Mouse (Mus musculus) myocyte (in vitro differentiated cells): ENCODE measurements around the gene Tor3a. TPM values are rescaled to one million over a fixed set of nuclear protein-coding genes. Genes with fewer than 3 reads are reported as not detected.

Experiments used
- H3K27me3 ChIP-seq: one replicate; pipeline ENCODE4 v1.6.1; 2011; ENCODE audit not compliant: control insufficient read depth, insufficient read depth, insufficient read length
- H3K36me3 ChIP-seq: one replicate; pipeline ENCODE4 v1.6.1; 2011; ENCODE audit not compliant: control insufficient read depth, insufficient read depth
- H3K4me2 ChIP-seq: one replicate; pipeline ENCODE4 v1.6.1; 2011; ENCODE audit warnings: low read depth, control low read depth
- H3K4me3 ChIP-seq: one replicate; pipeline ENCODE4 v1.5.1; 2011; ENCODE audit warnings: mild to moderate bottlenecking, control low read depth, moderate library complexity
- H3K79me2 ChIP-seq: one replicate; pipeline ENCODE4 v1.6.1; 2011; ENCODE audit not compliant: control insufficient read depth, insufficient read depth
- H3ac ChIP-seq: one replicate; pipeline ENCODE4 v1.6.1; 2011; ENCODE audit not compliant: control insufficient read depth, insufficient read length
- CEBPB ChIP-seq: IDR thresholded peaks from 2 replicates; pipeline ENCODE4 v1.6.1; 2011; ENCODE audit warnings: mild to moderate bottlenecking, moderate library complexity; ENCODE audit not compliant: poor library complexity, insufficient read depth, severe bottlenecking
- E2F4 ChIP-seq: IDR thresholded peaks from one replicate; pipeline ENCODE4 v1.6.1; 2011; ENCODE audit warnings: mild to moderate bottlenecking, control low read depth, moderate library complexity; ENCODE audit not compliant: insufficient read depth
- MAX ChIP-seq: IDR thresholded peaks from one replicate; pipeline ENCODE4 v1.6.1; 2011; ENCODE audit warnings: low read depth, mild to moderate bottlenecking, control low read depth
- MYOD1 ChIP-seq, 3 experiments: IDR thresholded peaks; one replicate each; pipeline ENCODE4 v1.6.1; 2011; ENCODE audit warnings: control low read depth in 2 of 3, low read depth in 2 of 3, mild to moderate bottlenecking in 2 of 3, moderate library complexity in 1 of 3; ENCODE audit not compliant: insufficient read length in 2 of 3, control insufficient read depth in 1 of 3
- MYOG ChIP-seq, 3 experiments: IDR thresholded peaks; one replicate each; pipeline ENCODE4 v1.6.1; 2011; ENCODE audit warnings: control low read depth in 2 of 3, low read depth in 2 of 3, mild to moderate bottlenecking in 2 of 3; ENCODE audit not compliant: insufficient read length in 2 of 3, control insufficient read depth in 1 of 3, insufficient read depth in 1 of 3
- POLR2A ChIP-seq: IDR thresholded peaks from one replicate; pipeline ENCODE4 v1.6.1; 2011; ENCODE audit warnings: low read depth, mild to moderate bottlenecking, control low read depth, moderate library complexity; ENCODE audit not compliant: insufficient read length
- POLR2AphosphoS2 ChIP-seq: IDR thresholded peaks from one replicate; pipeline ENCODE4 v1.6.1; 2011; ENCODE audit warnings: low read depth, control low read depth; ENCODE audit not compliant: insufficient read length
- REST ChIP-seq: IDR thresholded peaks from one replicate; pipeline ENCODE4 v1.6.1; 2011; ENCODE audit warnings: mild to moderate bottlenecking, control low read depth, moderate library complexity; ENCODE audit not compliant: insufficient read depth, insufficient read length
- SRF ChIP-seq: IDR thresholded peaks from one replicate; pipeline ENCODE4 v1.6.1; 2011; ENCODE audit warnings: low read depth; ENCODE audit not compliant: control insufficient read depth, insufficient read length
- TCF12 ChIP-seq: IDR thresholded peaks from one replicate; pipeline ENCODE4 v1.6.1; 2011; ENCODE audit warnings: mild to moderate bottlenecking, control low read depth; ENCODE audit not compliant: poor library complexity, insufficient read depth, severe bottlenecking
- TCF3 ChIP-seq: IDR thresholded peaks from one replicate; pipeline ENCODE4 v1.6.1; 2011; ENCODE audit warnings: low read depth, control low read depth; ENCODE audit not compliant: insufficient read length
- USF1 ChIP-seq: IDR thresholded peaks from one replicate; pipeline ENCODE4 v1.6.1; 2011; ENCODE audit warnings: low read depth, mild to moderate bottlenecking, control low read depth, moderate library complexity
- polyA plus RNA-seq: library from polyadenylated mRNA; unstranded; fragments of >200 nt; fragmentation: generic; extraction: Trizol; gene quantifications from one replicate; pipeline ENCODE4 v1.2.1, GENCODE M21; 2012; ENCODE audit warnings: missing spikeins

Tor3a gene
- polyA plus RNA-seq, 1 experiment = 45.9 TPM

- no peak for TF ChIP-seq MYOD1 (IDR thresholded peaks at IDR 0.05; ENCODE audit: control insufficient read depth in 1 of 3, insufficient read length in 2 of 3, low read depth in 2 of 3)
- TF ChIP-seq POLR2A = no peak
- TF ChIP-seq REST = no peak
- no peak for TF ChIP-seq USF1
- no peak for TF ChIP-seq SRF
- no peak for TF ChIP-seq E2F4
- TF ChIP-seq TCF3 = no peak
- TF ChIP-seq MYOG (IDR thresholded peaks at IDR 0.05; ENCODE audit: control insufficient read depth in 1 of 3, insufficient read depth in 1 of 3, insufficient read length in 2 of 3, low read depth in 2 of 3) = no peak
- TF ChIP-seq TCF12 = no peak
- TF ChIP-seq CEBPB = no peak
- no peak for TF ChIP-seq MAX
- no peak for TF ChIP-seq POLR2AphosphoS2
- H3K27me3 ChIP-seq = no peaks in the 10 kb centered on the region
- H3K79me2 ChIP-seq = peaks cover 5% of the 10 kb centered on the region
- H3K4me2 ChIP-seq = peak overlapping the region; percentile 94
- peak overlapping the region; percentile 90 for H3K4me3 ChIP-seq
- peak overlapping the region; percentile 42 for H3ac ChIP-seq
- peaks cover 12% of the 10 kb centered on the region for H3K36me3 ChIP-seq
These were observed 1.3 kb downstream of the Tor3a start for GRCm38 (mm10) chr1:156672720-156673475.

GRCm38 (mm10) chr1:156671921-156672320 is 2.2 kb downstream of the Tor3a start:
- Histone ChIP-seq H3K79me2 (peaks cover 5% of the 10 kb centered on the region), H3K4me2 (peak overlapping the region; percentile 31), H3K36me3 (peaks cover 12% of the 10 kb centered on the region), H3K4me3 (peak overlapping the region; percentile 90), H3ac (no peak overlapping the region), H3K27me3 (no peaks in the 10 kb centered on the region)
- TF ChIP-seq MYOG (IDR thresholded peaks at IDR 0.05; ENCODE audit: control insufficient read depth in 1 of 3, insufficient read depth in 1 of 3, insufficient read length in 2 of 3, low read depth in 2 of 3) (no peak), SRF (no peak), CEBPB (no peak), TCF3 (no peak), POLR2A (no peak), MAX (no peak), TCF12 (no peak), E2F4 (no peak), MYOD1 (IDR thresholded peaks at IDR 0.05; ENCODE audit: control insufficient read depth in 1 of 3, insufficient read length in 2 of 3, low read depth in 2 of 3) (no peak), REST (no peak), USF1 (no peak), POLR2AphosphoS2 (no peak)

- peak overlapping the region; percentile 5 for H3K4me2 ChIP-seq
- H3ac ChIP-seq = no peak overlapping the region
- no peaks in the 10 kb centered on the region for H3K27me3 ChIP-seq
- peaks cover 16% of the 10 kb centered on the region for H3K36me3 ChIP-seq
- TF ChIP-seq TCF12 (no peak), E2F4 (no peak), MAX (no peak), REST (no peak), POLR2AphosphoS2 (no peak), CEBPB (no peak), POLR2A (no peak), USF1 (no peak), TCF3 (no peak), MYOG (IDR thresholded peaks at IDR 0.05; ENCODE audit: control insufficient read depth in 1 of 3, insufficient read depth in 1 of 3, insufficient read length in 2 of 3, low read depth in 2 of 3) (no peak), MYOD1 (IDR thresholded peaks at IDR 0.05; ENCODE audit: control insufficient read depth in 1 of 3, insufficient read length in 2 of 3, low read depth in 2 of 3) (no peak), SRF (no peak)
- no peak overlapping the region for H3K4me3 ChIP-seq
- peaks cover 9% of the 10 kb centered on the region for H3K79me2 ChIP-seq
These were observed 4.8 kb downstream of the Tor3a start for GRCm38 (mm10) chr1:156669208-156669983.

- Histone ChIP-seq H3K4me3 (no peak overlapping the region), H3ac (no peak overlapping the region), H3K4me2 (peak overlapping the region; percentile 6), H3K36me3 (peaks cover 16% of the 10 kb centered on the region), H3K27me3 (no peaks in the 10 kb centered on the region), H3K79me2 (peaks cover 9% of the 10 kb centered on the region)
- no peak for TF ChIP-seq MYOG (IDR thresholded peaks at IDR 0.05; ENCODE audit: control insufficient read depth in 1 of 3, insufficient read depth in 1 of 3, insufficient read length in 2 of 3, low read depth in 2 of 3)
- no peak for TF ChIP-seq REST
- TF ChIP-seq TCF3 = no peak
- TF ChIP-seq POLR2AphosphoS2 = no peak
- no peak for TF ChIP-seq POLR2A
- no peak for TF ChIP-seq E2F4
- TF ChIP-seq SRF = no peak
- no peak for TF ChIP-seq MAX
- no peak for TF ChIP-seq USF1
- TF ChIP-seq CEBPB = no peak
- TF ChIP-seq MYOD1 (IDR thresholded peaks at IDR 0.05; ENCODE audit: control insufficient read depth in 1 of 3, insufficient read length in 2 of 3, low read depth in 2 of 3) = no peak
- TF ChIP-seq TCF12 = no peak
These were observed 5.6 kb downstream of the Tor3a start for GRCm38 (mm10) chr1:156668602-156669001.
